Mouse (Mus musculus): Measurements from ENCODE around the gene Sox5. TPM values are rescaled to one million over a fixed set of nuclear protein-coding genes. Genes with fewer than 3 reads are reported as not detected.
A peak's percentile ranks its signal among the peaks of the same experiment; 100 is the strongest.

The Sox5 gene
- total and polyA plus RNA-seq, 3 experiments, result 0.08 to 0.47 (median 0.46) TPM

GRCm38 (mm10) chr6:144689076-144689475 lies 92.7 kb downstream of the Sox5 start (continued):
- peak; percentile 94 for TF ChIP-seq MEF2A (IDR thresholded peaks at IDR 0.05; ENCODE audit: borderline replicate concordance, low read depth, low read length)
- no peak for TF ChIP-seq USF2 (conservative IDR thresholded peaks at IDR 0.05; ENCODE audit: low read depth, low read length)
- 0 out of 2 replicates have a peak, but pooled peaks have one; percentile 35 for TF ChIP-seq KAT2A (IDR thresholded peaks at IDR 0.05; ENCODE audit: insufficient replicate concordance, low read length)
- no peak for TF ChIP-seq POLR2A (IDR thresholded peaks at IDR 0.05; ENCODE audit: low read depth, low read length)
- TF ChIP-seq PAX5 (IDR thresholded peaks at IDR 0.05; ENCODE audit: low read length), result no peak
- TF ChIP-seq MXI1 (IDR thresholded peaks at IDR 0.05; ENCODE audit: low read depth, low read length), result no peak; the same call in 1 of the 2 replicates
- no peak for TF ChIP-seq GABPA (IDR thresholded peaks at IDR 0.05; ENCODE audit: insufficient replicate concordance, low read depth, low read length)
- TF ChIP-seq CHD2 (IDR thresholded peaks at IDR 0.05; ENCODE audit: low read length), result peak; percentile 86
- peak; percentile 20 for TF ChIP-seq RAD21 (IDR thresholded peaks at IDR 0.05; ENCODE audit: low read depth, low read length)
- peak; percentile 91 for TF ChIP-seq BHLHE40 (IDR thresholded peaks at IDR 0.05; ENCODE audit: low read depth, low read length)
- TF ChIP-seq NELFE (IDR thresholded peaks at IDR 0.05; ENCODE audit: low read depth, low read length), result no peak
- TF ChIP-seq ETS1 (conservative IDR thresholded peaks at IDR 0.05; ENCODE audit: low read depth, low read length), result peak; percentile 95
- no peak for TF ChIP-seq USF1 (IDR thresholded peaks at IDR 0.05; ENCODE audit: low read depth, low read length)
- TF ChIP-seq SMC3 (IDR thresholded peaks at IDR 0.05; ENCODE audit: low read depth, low read length), result peak; percentile 35; the same call in 1 of the 2 replicates
- TF ChIP-seq TCF12 (IDR thresholded peaks at IDR 0.05; ENCODE audit: low read depth, low read length), result peak; percentile 83

DNA sequence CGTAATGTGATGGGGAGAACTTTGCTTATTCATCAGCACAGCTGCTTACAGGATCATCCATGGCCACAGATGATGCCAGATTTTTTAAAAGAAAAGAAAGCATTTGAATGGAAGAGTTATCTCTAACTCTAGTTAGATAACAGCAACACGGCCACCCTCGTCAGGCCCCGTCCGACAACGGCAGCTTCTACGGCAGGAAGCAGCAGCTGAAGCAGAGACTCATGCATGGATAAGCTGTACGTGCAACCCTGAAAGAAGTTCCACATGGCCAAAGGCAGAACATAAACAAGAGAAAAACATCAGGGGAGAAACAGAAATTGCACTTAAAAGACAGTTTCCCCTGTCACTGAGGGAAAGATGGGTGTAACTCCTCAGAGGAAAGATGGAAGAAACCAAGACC lies 94.1 kb downstream of the Sox5 start:
- H3K4me1 ChIP-seq (ENCODE audit: control insufficient read depth in 1 of 2, insufficient read depth in 2 of 2), result peaks cover 5 to 60% of the 10 kb centered on the region in 2 experiments; a peak in 3 of 4 replicates
- dilution Hi-C loops (cut with MboI; ENCODE audit: extremely low pct_ligation_motif_present, extremely low pct_unique_long_range_greater_than_20kb, low sequenced_read_pairs), result no loop called here
- in situ Hi-C loops (cut with MboI; ENCODE audit: low pct_ligation_motif_present, low pct_unique_long_range_greater_than_20kb, low sequenced_read_pairs), result no loop called here
- no peak overlapping the region for H3K4me3 ChIP-seq (replicated peaks in 1 of 3; ENCODE audit: low read depth in 2 of 3, low read length in 2 of 3, poor library complexity in 1 of 3)
- no peak overlapping the region for H3K9ac ChIP-seq (ENCODE audit: insufficient read depth, low read depth)
- H3K79me2 ChIP-seq (replicated peaks; ENCODE audit: control insufficient read depth, extremely low read depth, insufficient read depth, poor library complexity, severe bottlenecking), result no peaks in the 10 kb centered on the region
- H3K9me3 ChIP-seq (replicated peaks; ENCODE audit: low read length), result no peaks in the 10 kb centered on the region
- peak; percentile 41 for DNase-seq (ENCODE audit: extremely low read depth)
- no peak overlapping the region for H3K27ac ChIP-seq (ENCODE audit: insufficient read depth, low read depth)
- H3K36me3 ChIP-seq (replicated peaks in 1 of 2; ENCODE audit: control insufficient read depth in 1 of 2, insufficient read depth in 1 of 2, low read length in 1 of 2), result no peaks in the 10 kb centered on the region
- H3K4me2 ChIP-seq (ENCODE audit: insufficient read depth, low read depth, poor library complexity, severe bottlenecking), result no peak overlapping the region
- no peak for TF ChIP-seq ZNF384 (IDR thresholded peaks at IDR 0.05; ENCODE audit: low read depth, low read length)
- H3K27me3 ChIP-seq (replicated peaks), result no peaks in the 10 kb centered on the region

- no peaks in the 10 kb centered on the region for H3K36me3 ChIP-seq (replicated peaks in 1 of 2; ENCODE audit: control insufficient read depth in 1 of 2, insufficient read depth in 1 of 2, low read length in 1 of 2)
- no peaks in the 10 kb centered on the region for H3K27me3 ChIP-seq (replicated peaks)
- H3K4me2 ChIP-seq (ENCODE audit: insufficient read depth, low read depth, poor library complexity, severe bottlenecking), result no peak overlapping the region
- no peak for DNase-seq (ENCODE audit: extremely low read depth)
- no peaks in the 10 kb centered on the region for H3K79me2 ChIP-seq (replicated peaks; ENCODE audit: control insufficient read depth, extremely low read depth, insufficient read depth, poor library complexity, severe bottlenecking)
- dilution Hi-C loops (cut with MboI; ENCODE audit: extremely low pct_ligation_motif_present, extremely low pct_unique_long_range_greater_than_20kb, low sequenced_read_pairs), result no loop called here
- no peak overlapping the region for H3K27ac ChIP-seq (ENCODE audit: insufficient read depth, low read depth)
- in situ Hi-C loops (cut with MboI; ENCODE audit: low pct_ligation_motif_present, low pct_unique_long_range_greater_than_20kb, low sequenced_read_pairs), result no loop called here
- TF ChIP-seq ZMIZ1 (IDR thresholded peaks at IDR 0.05; ENCODE audit: low read depth, low read length), result no peak
- TF ChIP-seq EP300 (IDR thresholded peaks at IDR 0.05; ENCODE audit: low read length), result no peak
- TF ChIP-seq SMC3 (IDR thresholded peaks at IDR 0.05; ENCODE audit: low read depth, low read length), result no peak
- no peak for TF ChIP-seq PAX5 (IDR thresholded peaks at IDR 0.05; ENCODE audit: low read length)
- no peak for TF ChIP-seq JUN (IDR thresholded peaks at IDR 0.05; ENCODE audit: insufficient read depth, low read depth, low read length)
- no peak for TF ChIP-seq ZKSCAN1 (IDR thresholded peaks at IDR 0.05; ENCODE audit: borderline replicate concordance, low read depth, low read length)
- no peak for TF ChIP-seq SIN3A (IDR thresholded peaks at IDR 0.05; ENCODE audit: low read length)
- TF ChIP-seq POLR2AphosphoS2 (IDR thresholded peaks at IDR 0.05; ENCODE audit: low read depth, low read length), result no peak
- no peak for TF ChIP-seq USF1 (IDR thresholded peaks at IDR 0.05; ENCODE audit: low read depth, low read length)
- no peak for TF ChIP-seq GABPA (IDR thresholded peaks at IDR 0.05; ENCODE audit: insufficient replicate concordance, low read depth, low read length)
- no peak for TF ChIP-seq MAX (IDR thresholded peaks at IDR 0.05; ENCODE audit: low read length)
- no peak for TF ChIP-seq JUND (conservative IDR thresholded peaks at IDR 0.05; ENCODE audit: low read depth, low read length)
- no peak for TF ChIP-seq POLR2A (IDR thresholded peaks at IDR 0.05; ENCODE audit: low read depth, low read length)
- no peak for TF ChIP-seq MAFK (IDR thresholded peaks at IDR 0.05; ENCODE audit: insufficient replicate concordance, low read length)
- no peak overlapping the region for H3K4me3 ChIP-seq (replicated peaks in 1 of 3; ENCODE audit: low read depth in 2 of 3, low read length in 2 of 3, poor library complexity in 1 of 3)
- peaks cover 0 to 29% of the 10 kb centered on the region in 2 experiments; a peak in 2 of 4 replicates for H3K4me1 ChIP-seq (ENCODE audit: control insufficient read depth in 1 of 2, insufficient read depth in 2 of 2)
- H3K9me3 ChIP-seq (replicated peaks; ENCODE audit: low read length), result no peaks in the 10 kb centered on the region
- H3K9ac ChIP-seq (ENCODE audit: insufficient read depth, low read depth), result no peak overlapping the region
Observed at GRCm38 (mm10) chr6:144681045-144681789, 100.6 kb downstream of the Sox5 start.

Measured in CH12.LX (cell line).